Mouse (Mus musculus) CH12.LX (cell line): ENCODE data around the gene Olfr433.

Source experiments
- CHD2 ChIP-seq: IDR thresholded peaks from 2 replicates; pipeline ENCODE4 v1.6.1; 2011; ENCODE audit warnings: low read length, improper control_type of control experiment
- CTCF ChIP-seq, 2 experiments: IDR thresholded peaks in 1 of 2; conservative IDR thresholded peaks in 1 of 2; 2 replicates each; pipeline ENCODE4 v1.5.1; 2011 to 2012; ENCODE audit warnings: low read depth in 2 of 2, low read length in 2 of 2, improper control_type of control experiment in 1 of 2, inconsistent platforms in 1 of 2, mild to moderate bottlenecking in 1 of 2, moderate library complexity in 1 of 2
- ELF1 ChIP-seq: IDR thresholded peaks from 2 replicates; pipeline ENCODE4 v1.6.1; 2014; ENCODE audit warnings: low read depth, mild to moderate bottlenecking, inconsistent platforms, low read length, improper control_type of control experiment
- GABPA ChIP-seq: IDR thresholded peaks from 2 replicates; pipeline ENCODE4 v1.6.1; 2012; ENCODE audit warnings: low read depth, low read length, improper control_type of control experiment, inconsistent platforms; ENCODE audit not compliant: insufficient replicate concordance
- HCFC1 ChIP-seq: IDR thresholded peaks from 2 replicates; pipeline ENCODE4 v1.6.1; 2012; ENCODE audit warnings: low read depth, mild to moderate bottlenecking, inconsistent platforms, low read length, improper control_type of control experiment
- JUN ChIP-seq: IDR thresholded peaks from 2 replicates; pipeline ENCODE4 v1.6.1; 2011; ENCODE audit warnings: low read depth, mild to moderate bottlenecking, low read length, improper control_type of control experiment, moderate library complexity; ENCODE audit not compliant: insufficient read depth
- KAT2A ChIP-seq: IDR thresholded peaks from 2 replicates; pipeline ENCODE4 v1.6.1; 2012; ENCODE audit warnings: low read length, improper control_type of control experiment, inconsistent platforms; ENCODE audit not compliant: insufficient replicate concordance
- MAX ChIP-seq: IDR thresholded peaks from 2 replicates; pipeline ENCODE4 v1.6.1; 2011; ENCODE audit warnings: low read length, improper control_type of control experiment
- PAX5 ChIP-seq: IDR thresholded peaks from 2 replicates; pipeline ENCODE4 v1.6.1; 2012; ENCODE audit warnings: low read length, inconsistent platforms, mixed read lengths
- POLR2A ChIP-seq: IDR thresholded peaks from 2 replicates; pipeline ENCODE4 v1.6.1; 2011; ENCODE audit warnings: low read depth, mild to moderate bottlenecking, improper control_type of control experiment, low read length
- TBP ChIP-seq: conservative IDR thresholded peaks from 2 replicates; pipeline ENCODE4 v1.6.1; 2011; ENCODE audit warnings: low read depth, low read length, improper control_type of control experiment
- TCF12 ChIP-seq: IDR thresholded peaks from 2 replicates; pipeline ENCODE4 v1.6.1; 2014; ENCODE audit warnings: low read depth, mild to moderate bottlenecking, inconsistent platforms, low read length, improper control_type of control experiment
- USF1 ChIP-seq: IDR thresholded peaks from 2 replicates; pipeline ENCODE4 v1.6.1; 2014; ENCODE audit warnings: low read depth, mild to moderate bottlenecking, inconsistent platforms, low read length, improper control_type of control experiment
- ZMIZ1 ChIP-seq: IDR thresholded peaks from 2 replicates; pipeline ENCODE4 v1.6.1; 2012; ENCODE audit warnings: low read depth, mild to moderate bottlenecking, inconsistent platforms, low read length, improper control_type of control experiment

DNA sequence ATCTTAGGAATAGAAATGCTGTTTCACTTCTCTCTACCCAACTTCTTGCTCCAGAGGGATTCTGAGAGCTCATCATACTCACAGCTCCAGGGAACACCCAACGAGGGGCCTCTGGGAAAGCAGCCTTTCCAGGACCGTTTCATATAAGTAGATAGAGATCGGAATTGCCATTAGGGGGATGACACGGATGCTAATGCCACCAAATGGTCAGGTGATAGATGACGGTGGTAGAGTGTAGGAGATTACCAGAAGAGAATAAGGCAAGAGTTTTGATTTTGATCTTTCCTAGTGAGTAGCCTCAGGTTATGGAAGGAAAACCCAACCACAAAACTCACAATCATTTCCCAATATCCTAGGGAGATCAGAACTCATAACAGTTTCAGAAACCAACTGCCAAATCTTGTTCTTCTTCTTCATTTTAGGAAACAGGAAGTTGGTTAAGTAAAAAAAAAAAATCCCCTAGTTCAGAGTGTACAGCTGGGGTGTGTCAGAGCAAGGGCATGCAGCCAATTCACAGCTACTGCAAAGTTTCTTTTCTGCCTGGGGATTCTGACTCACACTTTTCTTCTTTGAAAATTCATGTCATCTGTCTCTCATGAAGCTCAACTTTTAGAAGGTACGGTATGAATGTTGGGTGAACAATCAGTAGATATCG, at the start of gene Olfr433:
- TF ChIP-seq CTCF (conservative IDR thresholded peaks at IDR 0.05 in 1 of 2, IDR thresholded peaks at IDR 0.05 in 1 of 2; ENCODE audit: low read depth in 2 of 2, low read length in 2 of 2) (no peak; a peak in 1 of 4 replicates), USF1 (0 out of 2 replicates have a peak, but pooled peaks have one; percentile 3), MAX (no peak), TBP (peak; percentile 73; the same call in 1 of the 2 replicates), CHD2 (no peak), POLR2A (no peak), TCF12 (peak; percentile 75; the same call in 1 of the 2 replicates), JUN (no peak), HCFC1 (no peak), ZMIZ1 (no peak), KAT2A (no peak), GABPA (no peak), ELF1 (peak; percentile 69; the same call in 1 of the 2 replicates), PAX5 (no peak)
